Mouse (Mus musculus) v-Abl transformed pro-B cells (cell line): ENCODE results near the gene Sec61a2.

ENCODE experiments used
- in situ Hi-C, 2 experiments: fragments of 400-800 bp; cut with MboI; formaldehyde crosslinking; loops; one replicate each; pipeline ENCODE4 v1.15.1; 2025; ENCODE audit not compliant: unreplicated experiment in 2 of 2

Gene Sec61a2

DNA sequence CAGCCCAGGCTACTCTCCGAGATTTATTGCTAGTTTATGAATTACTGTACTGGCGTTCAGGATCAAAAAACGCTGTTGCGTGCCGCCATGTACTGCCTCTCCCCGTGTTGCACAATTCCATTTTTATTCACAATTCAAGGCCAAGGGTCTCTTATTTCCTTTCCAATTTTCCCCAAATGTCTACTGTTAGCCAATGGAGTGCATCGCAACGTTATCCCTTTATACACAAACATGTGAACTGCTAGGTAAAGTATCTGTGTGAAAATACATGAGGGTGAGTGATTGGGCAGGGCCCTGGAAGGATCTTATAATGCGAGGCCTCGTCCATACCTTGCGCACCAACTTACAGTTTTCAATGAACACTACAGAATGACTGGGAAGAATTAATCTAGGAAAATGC, 936 bp downstream of the Sec61a2 start:
- in situ Hi-C loops, result loop anchor here (5.0 kb wide), 1 partner anchor 47 kb away; the partner anchor contains the start of genes Cdc123 (in 2 of the 2) and Nudt5 (in 2 of the 2)

DNA sequence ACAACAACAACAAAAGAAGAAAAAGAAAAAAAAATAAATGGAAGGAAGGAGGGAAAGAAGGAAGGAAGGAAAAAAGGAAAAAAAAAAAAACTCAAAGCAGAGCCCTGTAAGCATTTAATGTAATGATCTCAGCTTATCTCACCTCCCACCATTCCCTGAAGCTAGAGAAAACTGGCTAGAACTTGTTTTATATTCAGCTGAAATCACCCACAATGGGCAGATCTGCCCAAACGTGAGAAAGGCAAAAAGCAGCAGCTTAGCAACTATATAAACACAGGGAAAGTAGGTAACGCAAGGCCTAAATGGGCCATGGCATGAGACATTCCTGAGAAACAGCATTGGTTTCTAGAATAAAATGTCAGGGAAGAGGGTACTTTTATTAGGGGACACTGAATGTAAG, 5.8 kb downstream of the Sec61a2 start:
- in situ Hi-C loops, result no loop called here

DNA sequence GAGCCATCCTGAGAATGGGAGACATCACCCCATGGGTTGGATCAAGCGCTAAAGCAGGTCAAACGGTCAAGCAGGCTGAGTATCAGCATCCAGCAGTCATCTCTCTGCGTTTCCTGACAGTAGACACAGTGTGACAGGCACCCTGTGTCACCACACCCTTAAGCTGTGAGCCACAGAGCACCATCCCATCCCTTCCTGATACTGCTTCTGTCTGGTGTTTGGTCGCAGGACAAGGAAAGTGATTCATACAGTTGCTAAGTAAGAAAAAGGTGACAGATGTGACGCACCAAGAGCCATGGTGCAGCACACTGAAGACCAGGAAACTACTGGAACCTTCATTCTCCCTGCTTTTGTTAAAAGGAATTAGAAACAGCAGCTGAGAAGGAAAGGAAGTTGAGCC, 6.4 kb downstream of the Sec61a2 start:
- in situ Hi-C loops, result no loop called here

DNA sequence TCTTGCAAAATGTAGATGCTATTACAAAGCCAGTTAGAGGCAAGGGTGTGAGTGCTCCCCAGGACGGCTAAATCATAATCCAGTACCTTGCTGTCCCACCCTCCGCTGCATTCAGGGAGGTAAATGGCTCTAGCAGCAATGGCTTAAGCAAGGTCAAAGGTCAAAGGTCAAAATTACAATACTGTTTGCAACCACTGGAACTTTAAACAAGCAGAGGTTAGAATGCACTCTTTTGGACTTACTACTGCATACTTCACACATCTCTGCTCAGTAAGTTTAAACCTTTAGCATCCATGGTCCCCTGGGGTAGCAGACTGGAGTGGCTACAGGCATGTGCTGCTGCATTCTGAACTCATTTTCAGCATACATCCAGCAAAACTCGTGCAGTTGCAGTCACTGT, 17.8 kb downstream of the Sec61a2 start:
- in situ Hi-C loops, result no loop called here

DNA sequence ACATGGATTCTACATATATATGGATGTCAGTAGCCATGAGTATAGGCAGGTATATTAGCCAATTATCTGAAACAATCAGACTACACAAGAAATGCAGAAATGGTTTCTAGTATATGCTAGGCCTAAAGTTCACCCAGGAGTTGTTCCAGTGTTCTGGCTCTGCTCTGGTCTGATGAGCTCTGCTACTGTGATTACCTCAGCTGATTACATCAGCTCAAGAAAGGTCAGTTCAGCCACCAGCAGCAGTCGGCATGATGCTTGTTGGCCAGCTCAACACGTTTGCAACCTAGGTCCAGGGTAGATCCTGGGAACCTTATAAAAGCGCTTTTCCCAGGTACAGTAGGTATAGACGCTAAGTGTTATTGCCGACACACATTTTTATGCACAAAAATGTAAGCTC, 25.5 kb downstream of the Sec61a2 start:
- in situ Hi-C loops, result no loop called here

DNA sequence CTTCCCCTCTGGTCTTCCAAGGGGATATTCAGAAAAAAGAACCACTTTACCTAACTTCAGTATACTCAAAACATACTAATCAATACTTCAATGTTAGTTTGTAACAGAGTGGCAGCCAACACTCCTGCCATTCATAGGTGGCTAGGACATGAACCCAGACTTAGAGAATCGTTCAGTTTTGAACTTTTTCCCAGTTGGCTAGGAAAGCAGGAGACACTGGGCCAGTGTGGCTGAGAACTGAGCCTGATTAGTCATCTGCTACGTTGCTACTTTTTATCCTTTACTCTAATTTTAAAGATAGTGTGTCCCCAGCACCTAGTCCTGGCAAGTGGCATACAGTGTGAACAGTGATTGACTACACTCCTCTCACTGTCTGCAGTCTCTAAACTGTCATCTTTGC, 27.6 kb downstream of the Sec61a2 start:
- in situ Hi-C loops, result no loop called here

DNA sequence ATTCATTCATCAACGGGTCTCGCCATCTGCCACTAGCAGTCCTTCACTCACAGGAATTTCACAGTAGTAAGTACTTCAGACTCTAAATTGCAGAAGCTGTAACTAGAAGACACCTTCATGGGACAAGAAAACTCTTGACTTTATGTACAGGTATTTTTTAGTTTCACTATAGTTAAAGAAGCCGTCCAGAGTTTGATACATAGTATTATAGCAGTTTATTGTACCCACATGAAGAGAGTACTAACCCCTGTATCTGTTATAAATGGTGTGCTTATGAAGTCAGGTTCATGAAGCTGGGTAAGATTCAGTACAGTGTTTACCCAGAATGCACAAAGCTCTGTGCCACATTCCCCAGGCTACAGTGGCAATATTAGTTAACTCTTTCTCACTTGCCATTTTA, 32.4 kb downstream of the Sec61a2 start, which contains the start of gene Gm13199:
Gene Gm13199 (minus strand): TSS at position 101 of the 400 bp plus-strand sequence.
- in situ Hi-C loops, result no loop called here

DNA sequence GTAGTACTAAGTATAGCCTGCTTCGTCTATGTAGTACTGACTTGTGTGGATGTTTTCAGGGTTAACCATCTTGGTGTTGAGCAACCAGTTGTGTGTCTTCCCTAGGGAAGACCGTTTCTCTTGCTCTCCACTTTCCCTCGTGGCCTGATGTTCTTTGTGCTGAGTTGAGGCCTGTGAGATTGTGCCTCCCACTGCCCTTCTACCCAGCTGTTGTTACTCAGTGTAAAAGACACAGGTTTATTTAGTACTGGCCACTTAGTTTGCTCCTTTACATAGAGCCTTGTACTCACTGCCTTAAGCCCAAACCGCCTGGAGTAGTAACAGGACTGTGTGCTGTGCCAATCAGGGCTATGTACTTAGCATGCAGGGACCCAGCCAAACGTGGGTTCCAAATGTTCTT, 43.4 kb downstream of the Sec61a2 start:
- in situ Hi-C loops, result no loop called here

DNA sequence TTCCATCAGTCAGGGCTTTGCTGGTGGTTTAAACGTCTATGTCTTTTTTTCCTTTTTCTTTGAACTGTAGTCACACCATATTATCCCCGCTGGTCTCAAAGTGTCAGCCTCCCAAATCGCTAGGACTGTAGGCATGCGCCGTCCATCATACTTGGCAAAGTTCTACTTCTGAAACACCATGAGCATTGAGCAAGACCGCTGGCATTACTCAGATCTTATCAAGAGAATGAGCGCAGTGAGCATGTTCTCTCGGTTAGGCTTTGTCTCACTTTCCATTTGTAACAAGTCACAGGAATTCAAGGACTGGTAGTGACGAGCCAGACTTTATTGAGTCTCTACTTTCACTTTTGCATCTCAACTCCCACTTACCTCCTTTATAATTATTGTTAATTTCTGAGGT, 44.1 kb downstream of the Sec61a2 start:
- in situ Hi-C loops, result no loop called here

DNA sequence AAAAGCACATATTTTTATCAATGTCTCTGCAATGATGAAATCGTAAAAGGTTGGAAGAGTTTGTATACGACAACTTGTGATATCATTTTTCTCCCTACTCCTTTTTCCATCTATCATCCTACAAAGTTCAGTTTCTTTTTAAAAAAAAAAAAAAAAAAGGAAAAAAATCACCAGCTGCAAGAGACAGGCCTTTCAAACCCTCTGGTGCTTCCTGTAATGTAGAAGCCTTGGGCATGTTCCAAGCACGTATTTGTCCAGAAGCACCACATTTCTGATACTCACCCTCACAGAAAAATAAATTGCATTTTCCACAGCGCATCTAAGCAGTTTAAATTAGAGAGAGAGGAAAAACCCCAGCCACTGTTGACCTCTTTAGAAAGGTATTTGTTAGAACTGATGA, 49.4 kb downstream of the Sec61a2 start:
- in situ Hi-C loops, result loop anchor here (5.0 kb wide), 1 partner anchor 46 kb away; no protein-coding TSS in a partner anchor

DNA sequence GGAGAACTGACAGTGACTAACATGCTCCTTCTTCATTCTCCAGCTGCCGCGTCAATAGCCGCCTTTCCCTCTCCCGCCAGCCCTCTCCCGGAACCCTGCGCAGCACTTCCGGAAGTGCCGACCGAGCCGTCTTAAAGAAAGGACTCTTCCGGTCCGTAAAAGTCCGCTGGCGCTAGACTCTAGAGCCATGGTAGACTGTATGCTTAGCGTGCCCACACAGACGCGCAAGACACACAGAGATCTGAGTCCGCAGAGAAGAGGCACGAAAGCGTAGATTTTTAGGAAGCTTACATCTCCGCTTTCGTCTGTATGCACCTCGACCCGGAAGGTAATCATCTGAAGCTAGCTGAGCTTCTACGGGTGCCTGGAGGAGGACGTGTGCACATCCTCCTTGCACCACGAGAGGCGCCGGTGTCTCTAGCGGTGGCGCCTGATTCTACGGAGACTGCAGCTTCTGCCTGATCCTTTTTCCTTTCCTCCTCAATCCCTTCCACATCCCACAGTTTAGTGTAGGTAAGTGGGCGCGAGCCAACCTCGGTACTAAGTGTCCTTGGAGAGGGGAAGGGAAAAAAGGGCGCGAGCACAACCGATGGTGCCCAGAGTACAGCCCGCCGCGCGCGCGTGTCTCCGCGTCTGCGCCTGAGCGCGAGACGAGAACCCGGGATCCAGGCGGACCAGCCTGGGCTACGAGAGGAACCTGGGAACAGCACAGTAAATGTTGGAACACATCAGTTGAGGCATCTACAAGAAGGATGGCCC, 50.2 kb downstream of the Sec61a2 start, which contains the start of the genes Nudt5 and Cdc123:
Gene Nudt5 (plus strand): TSS at position 147 of the 759 bp plus-strand sequence.
Gene Cdc123 (minus strand): TSS at position 292 of the 759 bp plus-strand sequence.
- in situ Hi-C loops, result loop anchor here (5.0 kb wide), 1 partner anchor 47 kb away; no protein-coding TSS in a partner anchor

DNA sequence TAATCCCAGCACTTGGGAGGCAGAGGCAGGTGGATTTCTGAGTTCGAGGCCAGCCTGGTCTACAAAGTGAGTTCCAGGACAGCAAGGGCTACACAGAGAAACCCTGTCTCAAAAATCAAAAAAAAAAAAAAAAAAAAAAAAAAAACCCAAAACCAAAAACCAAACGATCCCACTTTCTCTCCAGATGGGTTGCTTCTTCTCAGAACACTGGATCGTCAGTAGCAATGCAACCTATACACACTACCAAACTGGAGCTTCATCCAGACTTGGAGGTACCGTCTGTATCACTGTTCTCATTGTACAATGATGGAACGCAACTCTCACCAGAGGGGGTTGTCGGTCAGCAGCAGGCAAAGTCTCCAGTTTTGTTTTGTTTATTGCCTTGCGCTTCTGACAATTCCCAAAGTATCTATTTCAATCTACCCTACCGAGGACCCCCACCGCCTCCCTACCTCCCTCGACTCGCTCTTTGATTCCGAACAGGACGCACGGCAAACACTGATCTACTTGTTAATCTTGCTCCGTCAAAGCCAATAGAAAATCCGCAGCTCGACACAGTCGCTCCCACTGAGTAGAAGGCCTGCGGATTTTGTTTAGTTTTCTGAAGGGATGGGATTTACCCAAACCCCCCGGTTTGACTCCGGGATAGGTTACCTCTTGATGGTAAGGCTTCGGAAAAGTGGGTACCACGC, 50.9 kb downstream of the Sec61a2 start:
- in situ Hi-C loops, result no loop called here

DNA sequence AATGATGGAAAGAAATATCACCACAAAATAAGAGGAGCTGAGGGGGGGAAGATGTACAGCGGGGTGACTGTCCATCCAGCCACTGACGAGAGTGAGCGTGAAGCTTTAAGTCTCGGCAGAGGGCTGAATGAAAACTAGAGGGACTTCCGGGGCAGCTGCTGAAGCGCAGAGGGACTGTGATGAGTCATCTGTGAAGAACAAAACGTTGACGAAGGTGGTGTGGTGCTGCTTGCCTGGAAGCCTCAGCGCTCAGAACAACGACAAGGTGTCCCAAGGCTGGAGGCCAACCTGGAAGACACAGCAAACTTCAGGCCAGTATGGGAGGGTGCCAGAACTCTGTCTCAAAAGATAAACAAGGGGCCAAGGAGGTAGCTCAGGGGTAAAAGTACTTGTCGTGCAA, 54.4 kb downstream of the Sec61a2 start:
- in situ Hi-C loops, result no loop called here

DNA sequence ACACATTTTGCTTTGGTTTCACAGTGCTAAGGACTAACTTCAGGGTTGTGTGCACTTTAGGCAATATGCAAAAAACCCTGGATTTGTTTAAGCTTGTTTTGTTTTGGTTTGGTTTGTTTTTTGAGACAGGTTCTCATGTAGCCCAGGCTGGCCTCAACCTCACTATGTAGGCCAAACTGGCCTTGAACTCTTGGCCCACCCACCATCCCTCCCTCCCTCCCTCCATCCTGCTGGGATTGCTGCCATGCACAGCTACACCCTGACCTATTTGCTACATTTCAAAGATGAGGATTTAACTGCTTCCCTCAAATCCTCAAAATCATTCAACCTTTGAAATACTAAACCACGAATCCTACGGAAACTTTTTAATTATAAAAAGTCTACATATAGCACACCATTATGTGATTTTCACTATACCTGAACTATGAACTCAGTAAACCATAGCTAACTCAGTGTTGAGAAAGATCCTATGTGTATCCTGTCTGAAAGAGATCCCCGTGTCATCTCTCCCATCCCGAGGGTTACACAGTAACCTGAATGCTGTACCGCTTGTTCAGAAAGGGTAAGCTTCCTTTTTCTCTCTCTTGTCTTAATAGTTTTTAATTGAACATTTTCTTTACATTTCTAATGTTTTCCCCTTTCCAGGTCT, 69.8 kb downstream of the Sec61a2 start:
- in situ Hi-C loops, result no loop called here

DNA sequence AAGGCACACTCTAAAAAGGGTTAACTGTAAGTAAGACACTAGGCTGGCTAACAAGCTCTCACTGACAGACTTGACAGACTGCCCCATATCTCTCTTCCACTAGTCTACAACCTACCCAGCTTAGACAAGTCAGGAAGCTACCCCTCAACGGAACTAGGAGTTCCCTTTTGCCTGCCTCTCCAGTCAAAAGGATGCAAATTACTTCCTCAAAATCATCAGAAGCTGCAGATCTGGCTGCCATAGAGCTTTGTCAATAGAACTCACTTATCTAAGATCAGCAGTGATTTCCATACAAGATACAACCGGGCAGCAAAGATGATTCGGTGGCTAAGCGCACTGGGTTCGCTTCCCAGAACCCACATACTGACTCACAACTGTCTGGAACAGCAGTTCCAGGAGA, 70.5 kb downstream of the Sec61a2 start:
- in situ Hi-C loops, result loop anchor here in 1 of 2 experiments (5.0 kb wide), 1 partner anchor 737 kb away; no protein-coding TSS in a partner anchor

DNA sequence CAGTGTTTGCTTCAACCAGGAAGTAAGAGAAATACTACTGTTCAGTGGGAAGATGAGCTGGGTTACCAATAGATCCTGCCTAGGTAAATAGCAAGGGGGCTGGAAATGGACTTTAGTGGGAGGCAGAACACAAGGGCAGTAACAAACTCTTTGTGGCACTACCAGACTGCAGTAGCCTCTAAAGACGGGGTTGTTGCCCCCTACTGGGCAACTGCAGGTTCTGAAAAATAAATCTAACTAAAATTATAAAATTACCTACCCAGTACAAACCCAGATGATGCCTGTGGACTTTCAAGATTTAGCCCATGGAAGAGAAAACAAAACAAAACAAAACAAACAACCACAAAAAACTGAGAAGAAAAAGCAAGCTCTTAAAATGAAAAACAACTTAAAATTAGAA, 71.0 kb downstream of the Sec61a2 start:
- in situ Hi-C loops, result loop anchor here in 1 of 2 experiments (5.0 kb wide), 1 partner anchor 737 kb away; no protein-coding TSS in a partner anchor

DNA sequence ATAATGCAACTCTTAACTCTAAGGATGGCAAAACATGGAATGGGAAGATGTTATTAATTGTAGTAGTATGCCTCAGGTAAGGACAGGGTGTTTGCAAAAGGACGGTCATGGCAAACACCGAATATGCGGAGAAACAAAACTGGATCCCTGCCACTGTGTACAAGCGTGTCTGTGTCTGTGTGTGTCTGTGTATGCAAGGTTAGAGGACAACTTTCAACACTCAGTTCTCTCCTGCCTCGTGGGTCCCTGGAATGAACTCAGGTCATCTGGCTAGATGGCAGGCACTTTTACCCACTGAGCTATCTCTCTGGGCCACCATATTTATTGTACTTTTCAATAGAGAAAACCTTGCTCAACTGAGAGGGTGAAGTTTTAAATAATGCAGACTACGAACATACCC, 72.8 kb downstream of the Sec61a2 start:
- in situ Hi-C loops, result loop anchor here in 1 of 2 experiments (5.0 kb wide), 1 partner anchor 735 kb away; no protein-coding TSS in a partner anchor

DNA sequence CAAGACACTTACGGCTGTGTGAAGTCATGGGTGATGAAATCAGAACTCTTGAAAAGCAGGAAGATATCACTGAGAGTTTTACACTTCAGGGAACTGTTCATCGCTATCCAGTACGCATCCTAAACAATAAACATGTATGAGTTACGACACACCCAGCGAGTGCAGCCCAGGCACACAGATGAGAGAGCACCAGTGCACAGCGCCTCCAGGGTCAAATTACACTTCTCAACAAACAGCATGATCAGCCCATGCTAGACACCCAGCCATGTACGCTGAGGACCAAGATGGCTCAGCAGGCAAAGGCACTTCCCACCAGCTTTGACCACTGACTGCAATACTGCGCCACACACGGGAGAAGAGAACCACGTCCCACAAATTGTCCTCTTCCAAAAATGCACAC, 74.0 kb downstream of the Sec61a2 start:
- in situ Hi-C loops, result loop anchor here in 1 of 2 experiments (5.0 kb wide), 1 partner anchor 734 kb away; no protein-coding TSS in a partner anchor
